Mouse (Mus musculus): ENCODE results near the gene Natd1. TPM values are rescaled to one million over a fixed set of nuclear protein-coding genes. Genes with fewer than 3 reads are reported as not detected.

Natd1 gene
- total and polyA plus RNA-seq, 2 experiments, result 1.1 to 6.6 TPM

DNA sequence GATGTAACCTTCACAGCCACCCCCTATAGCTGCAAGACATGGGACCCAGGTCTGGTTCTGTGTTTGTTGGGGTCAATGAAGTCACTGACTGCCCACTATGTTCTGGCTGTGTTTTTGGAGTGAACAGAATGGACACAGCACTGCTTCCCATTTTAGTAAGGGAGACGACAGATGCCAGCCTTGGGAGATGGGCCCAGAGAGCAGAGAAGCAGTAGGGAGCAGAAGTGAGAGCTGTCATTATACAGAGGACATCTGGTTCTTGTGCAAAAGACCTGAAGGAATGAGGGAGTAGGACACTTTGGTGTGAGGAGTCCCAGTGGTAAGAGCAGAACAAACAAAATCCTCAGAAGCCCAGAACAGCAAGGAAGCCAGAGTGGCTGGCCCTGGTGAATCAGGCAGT lies 4.9 kb downstream of the Natd1 start:
- Histone ChIP-seq H3K27me3 (ENCODE audit: control insufficient read depth, insufficient read depth, low read length) (no peaks in the 10 kb centered on the region), H3K4me1 (ENCODE audit: control insufficient read depth, insufficient read depth, low read length) (peaks cover 15% of the 10 kb centered on the region), H3K36me3 (ENCODE audit: control insufficient read depth, insufficient read depth, low read length) (peaks cover 3% of the 10 kb centered on the region; the same call in 1 of the 2 replicates), H3K9ac (ENCODE audit: low read depth, low read length) (no peak overlapping the region), H3K79me2 (ENCODE audit: control insufficient read depth, insufficient read depth, low read length) (peaks cover 8% of the 10 kb centered on the region; the same call in 1 of the 2 replicates), H3K27ac (replicated peaks; ENCODE audit: insufficient read depth, low read depth, low read length) (no peak overlapping the region), H3K4me3 (ENCODE audit: insufficient read depth, low read depth, low read length) (no peak overlapping the region)
- TF ChIP-seq POLR2A (IDR thresholded peaks at IDR 0.05; ENCODE audit: extremely low read depth, insufficient read depth, low read length) (no peak), CTCF (IDR thresholded peaks at IDR 0.05; ENCODE audit: low read depth, low read length) (no peak)
- WGBS, result 100% methylated on average over 1 of the region's 1 CpGs
- DNase-seq (ENCODE audit: extremely low read depth, low read depth, low spot score), result no peak

DNA sequence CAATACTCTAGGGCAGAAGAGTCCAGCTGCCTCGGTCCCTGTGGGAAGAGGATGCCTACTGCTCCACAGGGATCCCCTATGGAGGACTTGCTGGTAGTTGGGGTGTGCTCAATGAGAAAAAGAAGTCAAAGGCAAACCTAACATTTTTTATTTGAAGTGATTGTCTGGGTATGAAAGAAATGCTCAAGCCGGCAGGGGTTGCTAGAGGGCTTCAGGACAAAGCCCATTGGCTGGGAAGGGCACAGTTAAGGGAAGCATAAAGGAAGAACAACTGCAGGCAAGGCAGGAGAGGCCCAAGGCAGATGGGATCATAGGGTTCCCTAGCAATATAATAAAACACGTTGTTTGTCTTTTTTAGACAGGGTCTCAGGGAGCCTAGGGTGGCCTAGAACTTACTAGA lies 6.5 kb downstream of the Natd1 start:
- Histone ChIP-seq H3K27me3 (ENCODE audit: control insufficient read depth, insufficient read depth, low read length) (no peaks in the 10 kb centered on the region), H3K9ac (ENCODE audit: low read depth, low read length) (no peak overlapping the region), H3K4me1 (ENCODE audit: control insufficient read depth, insufficient read depth, low read length) (peaks cover 15% of the 10 kb centered on the region), H3K4me3 (ENCODE audit: insufficient read depth, low read depth, low read length) (no peak overlapping the region), H3K27ac (replicated peaks; ENCODE audit: insufficient read depth, low read depth, low read length) (no peak overlapping the region), H3K36me3 (ENCODE audit: control insufficient read depth, insufficient read depth, low read length) (peaks cover 3% of the 10 kb centered on the region; the same call in 1 of the 2 replicates), H3K79me2 (ENCODE audit: control insufficient read depth, insufficient read depth, low read length) (peaks cover 8% of the 10 kb centered on the region; the same call in 1 of the 2 replicates)
- DNase-seq (ENCODE audit: extremely low read depth, low read depth, low spot score), result no peak
- 70% methylated on average over 3 of the region's 3 CpGs for WGBS
- TF ChIP-seq POLR2A (IDR thresholded peaks at IDR 0.05; ENCODE audit: extremely low read depth, insufficient read depth, low read length) (no peak), CTCF (IDR thresholded peaks at IDR 0.05; ENCODE audit: low read depth, low read length) (no peak)

- TF ChIP-seq CTCF (IDR thresholded peaks at IDR 0.05; ENCODE audit: low read depth, low read length) (no peak), POLR2A (IDR thresholded peaks at IDR 0.05; ENCODE audit: extremely low read depth, insufficient read depth, low read length) (no peak)
- no peak overlapping the region for H3K9ac ChIP-seq (ENCODE audit: low read depth, low read length)
- 90% methylated on average over 4 of the region's 4 CpGs for WGBS
Measured at GRCm38 (mm10) chr11:60906449-60906848, 8.1 kb downstream of the Natd1 start.

GRCm38 (mm10) chr11:60905407-60906120 lies 9.0 kb downstream of the Natd1 start:
- Histone ChIP-seq H3K36me3 (ENCODE audit: control insufficient read depth, insufficient read depth, low read length) (peaks cover 3% of the 10 kb centered on the region; the same call in 1 of the 2 replicates), H3K27ac (replicated peaks; ENCODE audit: insufficient read depth, low read depth, low read length) (no peak overlapping the region), H3K4me1 (ENCODE audit: control insufficient read depth, insufficient read depth, low read length) (peaks cover 10% of the 10 kb centered on the region; the same call in 1 of the 2 replicates), H3K27me3 (ENCODE audit: control insufficient read depth, insufficient read depth, low read length) (no peaks in the 10 kb centered on the region), H3K9ac (ENCODE audit: low read depth, low read length) (no peak overlapping the region), H3K4me3 (ENCODE audit: insufficient read depth, low read depth, low read length) (no peak overlapping the region), H3K79me2 (ENCODE audit: control insufficient read depth, insufficient read depth, low read length) (peaks cover 3% of the 10 kb centered on the region; the same call in 1 of the 2 replicates)
- TF ChIP-seq POLR2A (IDR thresholded peaks at IDR 0.05; ENCODE audit: extremely low read depth, insufficient read depth, low read length), result no peak
- no peak for TF ChIP-seq CTCF (IDR thresholded peaks at IDR 0.05; ENCODE audit: low read depth, low read length)
- no peak for DNase-seq (ENCODE audit: extremely low read depth, low read depth, low spot score)
- WGBS, result 91% methylated on average over 10 of the region's 10 CpGs

More at GRCm38 (mm10) chr11:60906449-60906848, 8.1 kb downstream of the Natd1 start:
- H3K27ac ChIP-seq (replicated peaks; ENCODE audit: insufficient read depth, low read depth, low read length), result no peak overlapping the region
- no peak for DNase-seq (ENCODE audit: extremely low read depth, low read depth, low spot score)
- H3K27me3 ChIP-seq (ENCODE audit: control insufficient read depth, insufficient read depth, low read length), result no peaks in the 10 kb centered on the region
- H3K36me3 ChIP-seq (ENCODE audit: control insufficient read depth, insufficient read depth, low read length), result peaks cover 3% of the 10 kb centered on the region; the same call in 1 of the 2 replicates
- H3K4me3 ChIP-seq (ENCODE audit: insufficient read depth, low read depth, low read length), result no peak overlapping the region
- H3K4me1 ChIP-seq (ENCODE audit: control insufficient read depth, insufficient read depth, low read length), result peaks cover 12% of the 10 kb centered on the region; the same call in 1 of the 2 replicates
- peaks cover 5% of the 10 kb centered on the region; the same call in 1 of the 2 replicates for H3K79me2 ChIP-seq (ENCODE audit: control insufficient read depth, insufficient read depth, low read length)

DNA sequence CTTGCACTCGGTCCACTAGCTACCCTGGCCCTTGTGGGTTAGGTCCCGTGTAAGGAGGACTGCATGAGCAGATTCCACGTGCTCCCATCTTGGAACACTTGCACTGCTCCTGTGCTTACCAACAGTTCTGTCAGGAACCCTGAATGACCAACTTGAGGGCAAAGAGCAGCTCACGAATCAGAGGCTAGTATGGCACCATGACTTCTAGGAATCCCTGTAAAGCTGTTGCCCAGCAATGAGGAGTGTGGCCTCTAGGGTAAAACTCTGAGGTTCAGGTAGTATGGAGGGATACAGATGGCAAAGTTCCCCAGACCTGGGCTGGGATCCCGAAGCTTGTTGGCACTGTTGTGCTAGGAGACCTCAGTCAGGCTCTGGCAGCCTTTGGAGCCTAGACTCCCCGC lies 10.9 kb downstream of the Natd1 start:
- no peak overlapping the region for H3K27ac ChIP-seq (replicated peaks; ENCODE audit: insufficient read depth, low read depth, low read length)
- no peak overlapping the region for H3K9ac ChIP-seq (ENCODE audit: low read depth, low read length)
- no peak for DNase-seq (ENCODE audit: extremely low read depth, low read depth, low spot score)
- TF ChIP-seq POLR2A (IDR thresholded peaks at IDR 0.05; ENCODE audit: extremely low read depth, insufficient read depth, low read length) (no peak), CTCF (IDR thresholded peaks at IDR 0.05; ENCODE audit: low read depth, low read length) (no peak)
- no peak overlapping the region for H3K4me3 ChIP-seq (ENCODE audit: insufficient read depth, low read depth, low read length)
- H3K4me1 ChIP-seq (ENCODE audit: control insufficient read depth, insufficient read depth, low read length), result peaks cover 10% of the 10 kb centered on the region; the same call in 1 of the 2 replicates
- H3K79me2 ChIP-seq (ENCODE audit: control insufficient read depth, insufficient read depth, low read length), result no peaks in the 10 kb centered on the region
- peaks cover 3% of the 10 kb centered on the region; the same call in 1 of the 2 replicates for H3K36me3 ChIP-seq (ENCODE audit: control insufficient read depth, insufficient read depth, low read length)
- no peaks in the 10 kb centered on the region for H3K27me3 ChIP-seq (ENCODE audit: control insufficient read depth, insufficient read depth, low read length)
- WGBS, result 74% methylated on average over 6 of the region's 6 CpGs

DNA sequence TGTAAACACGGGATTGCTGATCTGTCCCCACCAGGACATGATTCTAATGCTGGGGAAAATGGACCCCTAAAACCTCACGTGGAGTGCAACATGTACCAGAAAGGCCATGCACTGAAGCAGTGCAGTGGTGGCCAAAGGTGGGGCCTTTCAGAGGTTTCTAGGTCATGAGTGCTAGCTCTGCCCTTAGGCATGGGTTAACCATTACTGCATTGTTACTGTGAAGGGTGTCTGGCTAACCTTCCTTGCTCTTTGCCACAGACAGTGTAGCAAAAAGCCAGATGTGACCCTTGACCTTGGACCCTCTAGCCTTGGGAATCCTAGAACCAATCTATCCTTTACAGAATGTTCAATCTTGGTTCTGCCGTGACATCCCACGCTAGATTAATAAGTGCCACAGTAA lies 12.1 kb downstream of the Natd1 start:
- H3K4me1 ChIP-seq (ENCODE audit: control insufficient read depth, insufficient read depth, low read length), result peaks cover 10% of the 10 kb centered on the region; the same call in 1 of the 2 replicates
- peak; percentile 63 for DNase-seq (ENCODE audit: extremely low read depth, low read depth, low spot score)
- peaks cover 3% of the 10 kb centered on the region; the same call in 1 of the 2 replicates for H3K36me3 ChIP-seq (ENCODE audit: control insufficient read depth, insufficient read depth, low read length)
- no peak for TF ChIP-seq POLR2A (IDR thresholded peaks at IDR 0.05; ENCODE audit: extremely low read depth, insufficient read depth, low read length)
- TF ChIP-seq CTCF (IDR thresholded peaks at IDR 0.05; ENCODE audit: low read depth, low read length), result no peak
- no peak overlapping the region for H3K9ac ChIP-seq (ENCODE audit: low read depth, low read length)
- no peak overlapping the region for H3K27ac ChIP-seq (replicated peaks; ENCODE audit: insufficient read depth, low read depth, low read length)
- 22% methylated on average over 4 of the region's 4 CpGs for WGBS
- no peaks in the 10 kb centered on the region for H3K79me2 ChIP-seq (ENCODE audit: control insufficient read depth, insufficient read depth, low read length)
- no peak overlapping the region for H3K4me3 ChIP-seq (ENCODE audit: insufficient read depth, low read depth, low read length)
- no peaks in the 10 kb centered on the region for H3K27me3 ChIP-seq (ENCODE audit: control insufficient read depth, insufficient read depth, low read length)

All from liver, adult 2 months (tissue).